Mouse (Mus musculus) macrophage (primary cell): Measurements from ENCODE around the gene Olfr750. TPM values are rescaled to one million over a fixed set of nuclear protein-coding genes. Genes with fewer than 3 reads are reported as not detected.

Experiments
- H3K27ac ChIP-seq: fragments of 350-480 bp; formaldehyde crosslinking; 2 replicates; pipeline ENCODE4 v1.9.0; 2021
- H3K36me3 ChIP-seq: fragments of 350-480 bp; formaldehyde crosslinking; 2 replicates; pipeline ENCODE4 v1.9.0; 2021; ENCODE audit errors: inconsistent target
- H3K4me3 ChIP-seq: fragments of 350-480 bp; formaldehyde crosslinking; 2 replicates; pipeline ENCODE4 v1.9.0; 2021; ENCODE audit errors: inconsistent target
- H3K79me2 ChIP-seq: fragments of 350-480 bp; formaldehyde crosslinking; 2 replicates; pipeline ENCODE4 v1.9.0; 2021; ENCODE audit errors: inconsistent target
- WGBS: methylation state at CpG from one replicate; pipeline ENCODE4 v1.1.7; 2026; ENCODE audit warnings: inconsistent platforms; ENCODE audit not compliant: missing documents; 5-methylcytosine and 5-hydroxymethylcytosine counted together
- polyA plus RNA-seq: library from polyadenylated mRNA; stranded (reverse); fragments of 250-400 nt; gene quantifications from 3 replicates; pipeline ENCODE4 v1.2.4, GENCODE M21; 2018; ENCODE audit warnings: inconsistent platforms

Olfr750 gene
- polyA plus RNA-seq, 1 experiment from 2014 or later = not detected

- Histone ChIP-seq H3K4me3 (no peak overlapping the region), H3K27ac (no peak overlapping the region), H3K36me3 (no peaks in the 10 kb centered on the region), H3K79me2 (no peaks in the 10 kb centered on the region)
- 47% methylated on average over 5 of the region's 5 CpGs for WGBS
Observed at GRCm38 (mm10) chr14:51026391-51027133, 47.7 kb downstream of the Olfr750 start.

GRCm38 (mm10) chr14:51024820-51025219, 49.4 kb downstream of the Olfr750 start:
- Histone ChIP-seq H3K79me2 (no peaks in the 10 kb centered on the region), H3K27ac (no peak overlapping the region), H3K36me3 (no peaks in the 10 kb centered on the region), H3K4me3 (no peak overlapping the region)
- 100% methylated on average over 1 of the region's 1 CpGs for WGBS

- Histone ChIP-seq H3K36me3 (no peaks in the 10 kb centered on the region), H3K79me2 (no peaks in the 10 kb centered on the region), H3K4me3 (no peak overlapping the region), H3K27ac (no peak overlapping the region)
- WGBS = 96% methylated on average over 4 of the region's 4 CpGs
Observed at GRCm38 (mm10) chr14:51023457-51023856, 50.8 kb downstream of the Olfr750 start.

- 88% methylated on average over 3 of the region's 3 CpGs for WGBS
- no peaks in the 10 kb centered on the region for H3K36me3 ChIP-seq
- H3K27ac ChIP-seq = no peak overlapping the region
- H3K4me3 ChIP-seq = no peak overlapping the region
- no peaks in the 10 kb centered on the region for H3K79me2 ChIP-seq
Observed at GRCm38 (mm10) chr14:51017256-51017655, 57.0 kb downstream of the Olfr750 start.

Other genes starting within 250 kb of the Olfr750 start
- 54.3 to 116 TPM (median 85.4 TPM) in 3 replicates for gene Tep1, start 203.9 kb downstream of the Olfr750 start, polyA plus RNA-seq
- gene Klhl33, start 176.9 kb downstream of the Olfr750 start, polyA plus RNA-seq = 0.10 to 0.34 TPM in 2 of 3 replicates, not detected in the other
- gene Osgep, start 149.5 kb downstream of the Olfr750 start, polyA plus RNA-seq = 56.9 to 68.6 TPM (median 67.4 TPM) in 3 replicates
- 33.4 to 83.1 TPM (median 37.9 TPM) in 3 replicates for gene Apex1, start 149.5 kb downstream of the Olfr750 start, polyA plus RNA-seq
- gene Pip4p1, start 143.6 kb downstream of the Olfr750 start, polyA plus RNA-seq = 52.7 to 128 TPM (median 76.1 TPM) in 3 replicates
- 39.2 to 329 TPM (median 249 TPM) in 3 replicates for gene Pnp, start 143.4 kb downstream of the Olfr750 start, polyA plus RNA-seq
- gene Gm49342, start 129.9 kb downstream of the Olfr750 start, polyA plus RNA-seq = 224 to 377 TPM (median 317 TPM) in 3 replicates
- gene Pnp2, start 118.4 kb downstream of the Olfr750 start, polyA plus RNA-seq = 0.75 to 1.5 TPM (median 1.2 TPM) in 3 replicates
- gene Rnase10, start 66.7 kb downstream of the Olfr750 start, polyA plus RNA-seq = not detected in 3 replicates
- gene Rnase9, start 32.6 kb downstream of the Olfr750 start, polyA plus RNA-seq = not detected in 3 replicates
- not detected in 3 replicates for gene Rnase11, start 24.3 kb downstream of the Olfr750 start, polyA plus RNA-seq
- gene Rnase12, start 16.8 kb downstream of the Olfr750 start, polyA plus RNA-seq = not detected in 3 replicates
- 71.8 to 173 TPM (median 117 TPM) in 3 replicates for gene Rnase4, start 16.6 kb upstream of the Olfr750 start, polyA plus RNA-seq
- gene Ang, start 16.7 kb upstream of the Olfr750 start, polyA plus RNA-seq = 15.6 to 41.8 TPM (median 23.3 TPM) in 3 replicates
- not detected in 3 replicates for gene Eddm3b, start 40.0 kb upstream of the Olfr750 start, polyA plus RNA-seq
- 3.8 to 24.3 TPM (median 17.6 TPM) in 3 replicates for gene Rnase6, start 49.5 kb upstream of the Olfr750 start, polyA plus RNA-seq
- not detected in 3 replicates for gene Rnase1, start 72.3 kb upstream of the Olfr750 start, polyA plus RNA-seq
- gene Rnase2b, start 87.8 kb upstream of the Olfr750 start, polyA plus RNA-seq = not detected in 3 replicates
- not detected in 3 replicates for gene Ang2, start 124.7 kb upstream of the Olfr750 start, polyA plus RNA-seq
- not detected in 3 replicates for gene Ear14, start 129.0 kb upstream of the Olfr750 start, polyA plus RNA-seq
- not detected in 3 replicates for gene Rnase2a, start 181.7 kb upstream of the Olfr750 start, polyA plus RNA-seq